Mouse (Mus musculus) heart, postnatal 25 days (tissue): ENCODE results near the gene Gh. TPM values are rescaled to one million over a fixed set of nuclear protein-coding genes. Genes with fewer than 3 reads are reported as not detected.
"Not testable (repeated sequence)": the region's sequence is repeated elsewhere in the genome, so short reads cannot be mapped to it uniquely, and the experiment has no call there.

Experiments used
- DNase-seq: peaks from one replicate; pipeline ENCODE4 v3.0.0; 2022; ENCODE audit warnings: low spot score
- intact Hi-C: fragments of 180-260 bp; cut with DNase I; formaldehyde crosslinking; loops from one replicate; pipeline ENCODE4 v1.15.1; 2025
- total RNA-seq, 2 experiments: library from RNA; stranded (reverse); gene quantifications; 2 replicates each; pipeline ENCODE4 v1.2.3; 2021

The Gh gene
- not detected for total RNA-seq

- DNase-seq = no peak
- intact Hi-C loops = loop anchor here (2.0 kb wide), 3 partner anchors 23 to 91 kb away; no protein-coding TSS in a partner anchor
Observed at GRCm38 (mm10) chr11:106301765-106302164, at the start of gene Gh. Gene Gh, minus strand, starts transcription at chr11:106301865.

DNA sequence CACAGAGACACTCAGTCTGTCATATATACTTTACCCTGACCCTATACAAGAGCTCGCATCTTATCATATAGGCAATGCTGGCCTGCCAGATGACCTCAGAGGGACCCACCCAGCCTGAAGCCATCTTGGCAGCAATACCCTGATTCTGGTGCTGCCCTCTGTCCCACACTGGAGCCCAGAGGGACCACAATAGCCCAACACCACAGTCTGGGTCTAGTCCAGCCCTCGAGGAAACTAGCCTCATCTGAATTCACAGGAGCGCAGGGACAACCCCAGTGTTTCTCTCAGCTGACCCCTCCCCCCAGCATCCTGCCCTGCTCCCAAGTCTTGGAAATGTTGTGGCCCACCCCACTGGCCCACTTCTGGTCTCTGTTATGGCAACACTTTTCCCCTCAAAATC is 49.6 kb upstream of the Gh start:
- intact Hi-C loops = no loop called here
- no peak for DNase-seq

DNA sequence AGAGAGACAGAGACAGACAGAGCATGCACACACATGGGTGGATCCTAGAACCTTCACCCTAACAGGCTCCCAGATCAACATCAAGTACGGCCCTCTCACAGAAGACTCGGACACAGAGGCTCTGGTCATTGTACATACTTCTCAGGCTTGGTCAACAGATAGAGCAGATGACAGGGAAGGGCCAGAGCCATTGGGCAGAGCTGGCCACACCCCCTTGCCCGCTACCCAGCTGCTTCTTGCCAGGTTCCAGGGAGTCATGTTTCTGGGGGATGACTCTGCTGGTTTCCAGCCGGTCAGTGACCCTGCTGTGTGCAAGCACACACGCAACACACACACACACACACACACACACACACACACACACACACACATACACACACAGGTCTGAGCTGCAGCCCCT is 49.2 kb upstream of the Gh start:
- no peak for DNase-seq
- intact Hi-C loops = no loop called here

DNA sequence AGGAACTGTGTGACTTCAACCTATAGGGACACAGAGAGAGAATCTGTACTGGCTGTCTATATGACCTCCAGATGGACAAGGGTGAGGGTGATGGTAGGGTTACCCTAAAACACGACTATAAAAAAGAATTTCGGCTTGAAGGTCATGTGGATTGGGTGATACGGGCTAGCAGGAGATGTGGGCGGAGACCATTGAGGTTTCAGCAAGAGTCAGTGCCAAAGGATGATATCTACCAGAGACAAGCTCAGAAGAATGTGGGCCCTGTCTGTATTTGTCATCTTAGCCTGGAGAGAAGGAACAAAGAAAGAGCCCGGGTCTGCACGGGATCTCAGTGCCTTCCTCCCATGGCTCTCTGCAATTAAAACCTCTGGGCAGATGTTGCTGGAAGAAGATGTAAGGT is 48.1 kb upstream of the Gh start:
- no peak for DNase-seq
- intact Hi-C loops = no loop called here

DNA sequence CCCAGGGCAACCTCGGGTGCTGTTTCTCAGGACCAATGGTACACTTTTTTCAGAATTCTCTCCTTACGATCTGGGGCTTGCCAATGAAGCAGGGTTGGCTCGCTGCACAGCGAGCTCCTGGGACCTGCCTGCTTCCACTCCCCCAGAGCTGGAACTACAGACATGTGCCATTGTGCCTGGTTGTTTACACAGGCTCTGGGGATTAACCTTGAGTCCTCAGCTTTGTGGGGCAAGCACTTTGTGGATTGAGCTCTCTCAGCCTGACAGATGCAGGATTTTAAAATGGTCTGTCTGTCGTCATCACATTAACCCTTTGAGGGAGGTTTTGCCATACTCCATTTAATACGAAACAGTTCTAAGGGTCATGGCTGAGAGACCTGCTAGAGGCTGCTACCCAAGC is 43.2 kb upstream of the Gh start:
- DNase-seq = no peak
- intact Hi-C loops = no loop called here

GRCm38 (mm10) chr11:106340990-106341520 is 39.4 kb upstream of the Gh start:
- no peak for DNase-seq
- intact Hi-C loops = no loop called here

DNA sequence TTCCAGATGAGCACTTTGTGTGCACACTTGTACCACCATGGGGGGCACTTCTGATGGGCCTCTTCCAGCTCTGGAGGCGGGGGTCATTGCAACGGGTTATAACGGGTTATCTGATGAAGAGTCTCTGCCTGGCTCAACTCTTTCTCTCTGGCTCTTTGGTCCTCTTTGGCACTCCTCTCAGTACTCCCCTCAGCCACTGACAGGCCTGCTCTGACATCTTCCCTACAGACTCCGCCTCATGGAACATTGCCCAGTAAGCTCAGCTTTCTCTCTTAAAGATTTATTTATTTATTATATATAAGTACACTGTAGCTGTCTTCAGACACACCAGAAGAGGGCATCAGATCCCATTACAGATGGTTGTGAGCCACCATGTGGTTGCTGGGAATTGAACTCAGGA is 37.7 kb upstream of the Gh start:
- DNase-seq, intact Hi-C loops: not testable (repeated sequence)

- DNase-seq = no peak
- intact Hi-C loops = no loop called here
Observed at GRCm38 (mm10) chr11:106338870-106339269, 37.2 kb upstream of the Gh start.

GRCm38 (mm10) chr11:106338029-106338428 is 36.4 kb upstream of the Gh start:
- intact Hi-C loops = no loop called here
- DNase-seq = no peak

DNA sequence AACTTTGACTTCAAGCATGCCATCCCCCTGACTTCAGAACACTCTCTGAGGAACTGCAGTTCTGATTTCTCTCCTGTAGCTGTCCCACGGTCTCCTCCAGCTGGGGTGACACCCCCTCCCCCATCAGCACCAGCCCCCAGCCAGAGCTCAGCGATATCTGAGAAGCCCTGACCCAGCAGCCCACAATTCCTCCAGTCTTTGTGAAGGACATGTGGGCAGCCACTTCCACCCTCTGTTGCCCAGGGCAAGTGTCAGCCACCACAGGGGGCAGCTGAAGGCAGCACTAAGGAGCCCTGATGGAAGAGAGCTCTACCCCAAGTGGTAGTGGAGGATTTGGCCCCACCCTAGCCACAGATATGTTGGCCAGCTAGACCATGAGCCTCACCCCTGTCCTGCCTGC is 32.4 kb upstream of the Gh start:
- no peak for DNase-seq
- intact Hi-C loops = no loop called here

GRCm38 (mm10) chr11:106332458-106332857 is 30.8 kb upstream of the Gh start:
- intact Hi-C loops = no loop called here
- DNase-seq = no peak

DNA sequence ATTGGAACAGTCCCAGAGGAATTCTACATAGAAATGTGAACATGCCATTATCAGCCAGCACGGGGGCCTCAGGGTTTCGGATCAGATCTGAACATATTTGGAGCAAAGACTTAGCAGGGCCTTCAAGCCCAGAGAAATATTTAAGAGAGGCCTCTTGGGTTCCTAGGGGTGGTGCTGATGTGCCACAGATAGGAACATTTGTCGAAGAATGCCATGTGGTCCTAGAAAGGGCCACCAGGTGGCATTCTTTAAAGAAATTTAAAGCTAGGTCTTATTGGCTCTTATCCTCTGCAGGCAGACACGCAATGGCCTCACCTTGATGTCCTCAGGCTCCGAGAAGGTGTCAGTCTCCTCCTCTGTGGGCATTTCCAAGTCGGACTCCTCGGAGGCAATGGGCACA is 28.0 kb upstream of the Gh start:
- DNase-seq = no peak
- intact Hi-C loops = loop anchor here (2.0 kb wide), 2 partner anchors 37 to 63 kb away; no protein-coding TSS in a partner anchor

DNA sequence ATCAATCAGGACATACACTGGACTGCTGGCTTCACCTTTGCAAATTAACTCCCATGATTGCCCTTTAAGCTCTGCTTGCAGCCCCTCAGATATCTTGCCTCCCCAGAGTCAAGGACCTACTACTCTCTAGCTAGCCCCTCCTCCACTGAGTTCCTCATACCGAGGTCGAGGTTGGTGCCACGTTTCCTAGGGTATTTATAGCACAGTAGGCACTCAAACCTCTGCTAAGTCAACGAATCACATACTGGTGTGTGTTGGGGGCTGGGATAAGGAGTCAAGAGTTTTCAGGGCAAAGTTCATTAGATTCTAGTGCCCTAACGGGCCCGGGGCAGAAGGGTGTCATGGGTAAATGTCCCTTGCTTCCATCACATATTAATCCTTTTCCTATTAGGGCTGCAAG is 27.5 kb upstream of the Gh start:
- intact Hi-C loops = loop anchor here (2.0 kb wide), 2 partner anchors 38 to 64 kb away; no protein-coding TSS in a partner anchor
- no peak for DNase-seq

DNA sequence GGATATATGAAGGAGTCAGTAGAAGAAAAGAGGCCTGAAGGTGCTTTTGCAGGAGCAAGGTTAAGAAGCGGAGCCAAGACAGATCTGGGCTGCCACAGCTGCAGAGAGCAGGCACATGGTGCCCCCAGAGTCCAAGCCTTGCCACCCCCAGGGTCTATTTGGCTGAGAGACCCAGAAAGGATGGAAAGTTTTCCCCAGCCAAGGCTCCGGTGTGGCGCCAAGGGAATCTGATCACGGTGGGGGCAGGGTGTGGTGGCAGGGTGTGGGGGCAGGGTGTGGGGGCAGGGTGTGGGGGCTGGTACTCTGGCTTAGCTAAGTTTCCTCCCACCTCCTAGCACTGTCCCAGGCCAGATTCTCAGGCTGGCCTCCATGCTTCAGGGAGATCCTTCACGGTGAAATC is 26.9 kb upstream of the Gh start:
- no peak for DNase-seq
- intact Hi-C loops = loop anchor here (2.0 kb wide), 2 partner anchors 38 to 64 kb away; no protein-coding TSS in a partner anchor

GRCm38 (mm10) chr11:106326475-106326874 is 24.8 kb upstream of the Gh start:
- no peak for DNase-seq
- intact Hi-C loops = no loop called here

DNA sequence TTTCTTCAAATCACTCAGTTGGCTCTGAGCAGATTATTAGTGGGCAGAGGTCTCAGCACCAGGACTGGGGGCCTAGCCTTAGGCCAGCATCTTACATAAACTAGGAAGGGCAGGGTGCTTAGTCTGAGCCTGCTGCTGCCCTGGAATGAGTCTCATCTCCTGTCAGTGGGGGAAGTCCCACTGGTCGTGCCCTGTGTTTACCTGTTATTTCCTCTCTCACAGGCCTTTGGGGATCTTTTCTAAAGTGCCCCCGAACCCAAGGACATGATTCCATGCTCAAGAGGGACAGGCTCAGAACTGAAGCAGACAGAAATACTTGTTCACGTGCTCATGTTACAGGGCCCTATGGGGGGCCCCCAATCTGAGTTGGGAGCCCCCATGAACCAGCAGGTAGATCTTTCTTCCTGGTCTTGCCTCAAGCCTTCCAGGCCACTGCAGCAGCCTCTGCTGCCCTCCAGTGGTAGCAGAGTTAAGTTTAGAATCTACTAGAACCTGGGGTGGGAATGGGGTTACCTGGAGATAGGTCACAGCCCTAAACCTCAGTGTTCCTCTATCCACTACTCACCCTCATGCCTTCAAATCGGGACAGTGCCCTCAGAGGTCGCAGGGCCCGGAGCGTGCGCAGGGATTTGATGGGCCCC is 24.0 kb upstream of the Gh start:
- intact Hi-C loops = loop anchor here (2.0 kb wide), 1 partner anchor 23 kb away; no protein-coding TSS in a partner anchor

DNA sequence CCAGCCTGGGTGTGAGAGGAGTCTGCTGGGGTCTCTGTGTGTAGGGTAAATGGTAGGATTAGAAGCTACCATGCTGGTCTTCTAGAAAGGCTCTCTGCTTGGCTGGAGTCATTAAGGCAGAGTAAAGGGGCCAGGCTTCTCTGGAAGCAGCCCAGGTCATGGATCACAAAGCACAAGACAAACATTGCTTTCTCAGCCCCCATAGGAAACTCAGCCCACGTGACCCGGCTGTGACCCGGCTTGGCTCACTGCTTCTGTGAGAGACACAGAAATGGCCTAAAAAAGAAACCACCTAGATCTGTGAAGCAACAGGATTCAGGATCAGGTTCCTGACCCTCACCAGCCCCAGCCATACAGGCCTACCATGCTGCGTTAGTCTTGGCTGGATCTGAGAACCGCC is 23.2 kb upstream of the Gh start:
- no peak for DNase-seq
- intact Hi-C loops = loop anchor here (2.0 kb wide), 1 partner anchor 22 kb away; no protein-coding TSS in a partner anchor

More for the DNA sequence above, 24.0 kb upstream of the Gh start:
- no peak for DNase-seq

GRCm38 (mm10) chr11:106318406-106319366 is 17.0 kb upstream of the Gh start:
- no peak for DNase-seq
- intact Hi-C loops = no loop called here

- intact Hi-C loops = no loop called here
- DNase-seq = no peak
Observed at GRCm38 (mm10) chr11:106317801-106318200, 16.1 kb upstream of the Gh start.

- no peak for DNase-seq
- intact Hi-C loops = no loop called here
Observed at GRCm38 (mm10) chr11:106316416-106316815, 14.8 kb upstream of the Gh start.
